Mouse (Mus musculus) common myeloid progenitor, adult 5-6 weeks (primary cell): ENCODE measurements at regions not wholly inside any gene's neighbourhood (a gene's known extent, or its start where the extent isn't known, plus 50 kb on each side); places are given as distances from the start of the nearest gene placed in this dataset.
A peak's percentile ranks its signal among the peaks of the same experiment; 100 is the strongest.

ENCODE experiments used
- ATAC-seq: replicated peaks from 2 replicates; pipeline ENCODE4 v1.8.0; 2016; ENCODE audit warnings: low read depth, mild to moderate bottlenecking, moderate TSS enrichment, inconsistent platforms; ENCODE audit not compliant: poor library complexity, severe bottlenecking

- no peak for ATAC-seq
Measured at GRCm38 (mm10) chr7:40248521-40248920, 649.6 kb upstream of the Vstm2b start.

- ATAC-seq, result no peak
Measured at GRCm38 (mm10) chr7:40253486-40253885, 644.6 kb upstream of the Vstm2b start.

- ATAC-seq, result no peak
Measured at GRCm38 (mm10) chr7:40257733-40258376, 640.3 kb upstream of the Vstm2b start.

- no peak for ATAC-seq
Measured at GRCm38 (mm10) chr7:40258377-40258739, 639.8 kb upstream of the Vstm2b start.

- ATAC-seq, result 0 out of 2 replicates have a peak, but pooled peaks have one; percentile 45
Measured at GRCm38 (mm10) chr7:40273459-40274072, 624.6 kb upstream of the Vstm2b start.

GRCm38 (mm10) chr7:40275078-40275477, 623.0 kb upstream of the Vstm2b start:
- ATAC-seq, result no peak

- no peak for ATAC-seq
Measured at GRCm38 (mm10) chr7:40275658-40276057, 622.5 kb upstream of the Vstm2b start.

- ATAC-seq, result no peak
Measured at GRCm38 (mm10) chr7:40276116-40276515, 622.0 kb upstream of the Vstm2b start.

GRCm38 (mm10) chr7:40290166-40290565, 608.0 kb upstream of the Vstm2b start:
- no peak for ATAC-seq

GRCm38 (mm10) chr7:40310558-40310957, 587.6 kb upstream of the Vstm2b start:
- no peak for ATAC-seq

GRCm38 (mm10) chr7:40321171-40321570, 577.0 kb upstream of the Vstm2b start:
- ATAC-seq, result no peak

- ATAC-seq, result no peak
Measured at GRCm38 (mm10) chr7:40325188-40325705, 572.9 kb upstream of the Vstm2b start.

- no peak for ATAC-seq
Measured at GRCm38 (mm10) chr7:40332455-40332854, 565.7 kb upstream of the Vstm2b start.

GRCm38 (mm10) chr7:40352306-40352705, 545.8 kb upstream of the Vstm2b start:
- ATAC-seq, result no peak

- ATAC-seq, result no peak
Measured at GRCm38 (mm10) chr7:40362719-40363118, 535.4 kb upstream of the Vstm2b start.

GRCm38 (mm10) chr7:40372713-40373112, 525.4 kb upstream of the Vstm2b start:
- ATAC-seq, result no peak

GRCm38 (mm10) chr7:40377839-40378238, 520.3 kb upstream of the Vstm2b start:
- ATAC-seq, result no peak

- no peak for ATAC-seq
Measured at GRCm38 (mm10) chr7:40381244-40381643, 516.9 kb upstream of the Vstm2b start.

- no peak for ATAC-seq
Measured at GRCm38 (mm10) chr7:40388152-40388551, 510.0 kb upstream of the Vstm2b start.

- no peak for ATAC-seq
Measured at GRCm38 (mm10) chr7:40389795-40390194, 508.3 kb upstream of the Vstm2b start.

GRCm38 (mm10) chr7:40390927-40391326, 507.2 kb upstream of the Vstm2b start:
- no peak for ATAC-seq

GRCm38 (mm10) chr7:40391626-40392025, 506.5 kb upstream of the Vstm2b start:
- ATAC-seq, result no peak
